Mouse (Mus musculus) myocyte (in vitro differentiated cells): ENCODE results near the gene Foxn4.

ENCODE experiments used
- E2F4 ChIP-seq: IDR thresholded peaks from one replicate; pipeline ENCODE4 v1.6.1; 2011; ENCODE audit warnings: mild to moderate bottlenecking, control low read depth, moderate library complexity; ENCODE audit not compliant: insufficient read depth
- MAX ChIP-seq: IDR thresholded peaks from one replicate; pipeline ENCODE4 v1.6.1; 2011; ENCODE audit warnings: low read depth, mild to moderate bottlenecking, control low read depth
- MYOD1 ChIP-seq, 3 experiments: IDR thresholded peaks; one replicate each; pipeline ENCODE4 v1.6.1; 2011; ENCODE audit warnings: control low read depth in 2 of 3, low read depth in 2 of 3, mild to moderate bottlenecking in 2 of 3, moderate library complexity in 1 of 3; ENCODE audit not compliant: insufficient read length in 2 of 3, control insufficient read depth in 1 of 3
- POLR2A ChIP-seq: IDR thresholded peaks from one replicate; pipeline ENCODE4 v1.6.1; 2011; ENCODE audit warnings: low read depth, mild to moderate bottlenecking, control low read depth, moderate library complexity; ENCODE audit not compliant: insufficient read length
- POLR2AphosphoS2 ChIP-seq: IDR thresholded peaks from one replicate; pipeline ENCODE4 v1.6.1; 2011; ENCODE audit warnings: low read depth, control low read depth; ENCODE audit not compliant: insufficient read length
- REST ChIP-seq: IDR thresholded peaks from one replicate; pipeline ENCODE4 v1.6.1; 2011; ENCODE audit warnings: mild to moderate bottlenecking, control low read depth, moderate library complexity; ENCODE audit not compliant: insufficient read depth, insufficient read length
- TCF12 ChIP-seq: IDR thresholded peaks from one replicate; pipeline ENCODE4 v1.6.1; 2011; ENCODE audit warnings: mild to moderate bottlenecking, control low read depth; ENCODE audit not compliant: poor library complexity, insufficient read depth, severe bottlenecking
- TCF3 ChIP-seq: IDR thresholded peaks from one replicate; pipeline ENCODE4 v1.6.1; 2011; ENCODE audit warnings: low read depth, control low read depth; ENCODE audit not compliant: insufficient read length
- USF1 ChIP-seq: IDR thresholded peaks from one replicate; pipeline ENCODE4 v1.6.1; 2011; ENCODE audit warnings: low read depth, mild to moderate bottlenecking, control low read depth, moderate library complexity

DNA sequence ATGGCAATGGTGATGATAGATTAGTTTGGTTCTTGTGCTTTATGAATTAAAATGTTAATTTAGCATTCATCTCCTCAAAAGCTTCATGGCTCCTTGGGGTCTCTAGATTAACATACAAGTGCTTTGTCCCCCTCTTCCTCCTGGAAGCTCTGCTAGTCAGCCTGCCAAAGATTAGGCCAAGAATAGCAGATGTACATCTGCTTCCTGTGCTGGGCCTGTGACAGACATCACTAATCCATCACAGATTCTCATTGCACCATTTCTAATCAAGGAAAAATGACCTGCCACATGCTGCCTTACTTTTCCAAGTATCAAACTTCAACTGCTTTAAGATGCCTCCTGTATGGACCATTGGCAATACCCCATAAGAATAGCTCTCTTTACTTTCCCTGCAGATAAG, 12.1 kb downstream of the Foxn4 start:
- TF ChIP-seq TCF12, result no peak
- TF ChIP-seq MYOD1 (IDR thresholded peaks at IDR 0.05; ENCODE audit: control insufficient read depth in 1 of 3, insufficient read length in 2 of 3, low read depth in 2 of 3), result no peak
- TF ChIP-seq POLR2A, result no peak
- TF ChIP-seq MAX, result no peak
- no peak for TF ChIP-seq POLR2AphosphoS2
- TF ChIP-seq USF1, result no peak
- TF ChIP-seq E2F4, result no peak
- TF ChIP-seq TCF3, result no peak
- no peak for TF ChIP-seq REST
